Mouse (Mus musculus): Measurements from ENCODE around the gene BC035044.
"Not testable (repeated sequence)": the region's sequence is repeated elsewhere in the genome, so short reads cannot be mapped to it uniquely, and the experiment has no call there.

BC035044 gene

GRCm38 (mm10) chr6:128836191-128836954, 54.6 kb downstream of the BC035044 start:
- no peak for ATAC-seq (ENCODE audit: insufficient number of reproducible peaks, low FRiP score, low TSS enrichment)

GRCm38 (mm10) chr6:128835571-128835970, 55.4 kb downstream of the BC035044 start:
- no peak for ATAC-seq (ENCODE audit: insufficient number of reproducible peaks, low FRiP score, low TSS enrichment)

GRCm38 (mm10) chr6:128833046-128833445, 57.9 kb downstream of the BC035044 start:
- ATAC-seq (ENCODE audit: insufficient number of reproducible peaks, low FRiP score, low TSS enrichment): no peak

GRCm38 (mm10) chr6:128829837-128830236, 61.1 kb downstream of the BC035044 start:
- ATAC-seq (ENCODE audit: insufficient number of reproducible peaks, low FRiP score, low TSS enrichment): no peak

- ATAC-seq (ENCODE audit: insufficient number of reproducible peaks, low FRiP score, low TSS enrichment): no peak
Measured at GRCm38 (mm10) chr6:128826781-128827180, 64.1 kb downstream of the BC035044 start.

- no peak for ATAC-seq (ENCODE audit: insufficient number of reproducible peaks, low FRiP score, low TSS enrichment)
Measured at GRCm38 (mm10) chr6:128826132-128826531, 64.8 kb downstream of the BC035044 start, which contains the start of the genes Gm44511 and Klrb1b. Gene Gm44511, minus strand, starts transcription at chr6:128826315. Gene Klrb1b, minus strand, starts transcription at chr6:128826331.

GRCm38 (mm10) chr6:128818083-128818802, 72.7 kb downstream of the BC035044 start:
- ATAC-seq (ENCODE audit: insufficient number of reproducible peaks, low FRiP score, low TSS enrichment): no peak

GRCm38 (mm10) chr6:128808532-128808931, 82.4 kb downstream of the BC035044 start:
- no peak for ATAC-seq (ENCODE audit: insufficient number of reproducible peaks, low FRiP score, low TSS enrichment)

GRCm38 (mm10) chr6:128807021-128807420, 83.9 kb downstream of the BC035044 start:
- ATAC-seq (ENCODE audit: insufficient number of reproducible peaks, low FRiP score, low TSS enrichment): no peak

- not testable (repeated sequence) for ATAC-seq (ENCODE audit: insufficient number of reproducible peaks, low FRiP score, low TSS enrichment)
Measured at GRCm38 (mm10) chr6:128804823-128805640, 85.9 kb downstream of the BC035044 start.

- peak; percentile 90 for ATAC-seq (ENCODE audit: insufficient number of reproducible peaks, low FRiP score, low TSS enrichment)
Measured at GRCm38 (mm10) chr6:128802999-128803857, 87.7 kb downstream of the BC035044 start.

- 0 out of 2 replicates have a peak, but pooled peaks have one; percentile 16 for ATAC-seq (ENCODE audit: insufficient number of reproducible peaks, low FRiP score, low TSS enrichment)
Measured at GRCm38 (mm10) chr6:128802557-128802956, 88.4 kb downstream of the BC035044 start.

- ATAC-seq (ENCODE audit: insufficient number of reproducible peaks, low FRiP score, low TSS enrichment): not testable (repeated sequence)
Measured at GRCm38 (mm10) chr6:128800696-128801095, 90.2 kb downstream of the BC035044 start.

- no peak for ATAC-seq (ENCODE audit: insufficient number of reproducible peaks, low FRiP score, low TSS enrichment)
Measured at GRCm38 (mm10) chr6:128799896-128800270, 91.0 kb downstream of the BC035044 start.

GRCm38 (mm10) chr6:128799144-128799895, 91.6 kb downstream of the BC035044 start:
- ATAC-seq (ENCODE audit: insufficient number of reproducible peaks, low FRiP score, low TSS enrichment): peak; percentile 75
